16 mouse cellular contexts compared by ENCODE assay signal in genomic region chr19:33161903-33162302, GRCm38 (mm10).
"Had no signal": no experiment of that assay in that cellular context is flagged by ENCODE, and none has a peak within 500 bp of the region (broad histone marks: within the 10 kb centered on the region; RNA-seq: fewer than 3 reads in every experiment).

No protein-coding gene starts in this region.

- H3K27me3 ChIP-seq: neural tube, embryonic 13.5 days; neural tube, embryonic 15.5 days; stomach, embryonic 15.5 days had no signal

- H3K4me3 ChIP-seq: neural tube, embryonic 13.5 days; neural tube, embryonic 15.5 days; stomach, embryonic 15.5 days had no signal

- H3K27ac ChIP-seq: neural tube, embryonic 13.5 days; neural tube, embryonic 15.5 days; stomach, embryonic 15.5 days; stomach, postnatal 0 days had no signal

- H3K4me2 ChIP-seq: neural tube, embryonic 13.5 days; neural tube, embryonic 15.5 days; stomach, embryonic 15.5 days had no signal

- H3K9me3 ChIP-seq: neural tube, embryonic 13.5 days; neural tube, embryonic 15.5 days; stomach, embryonic 15.5 days had no signal

- H3K4me1 ChIP-seq: neural tube, embryonic 13.5 days; neural tube, embryonic 15.5 days; stomach, embryonic 15.5 days had no signal

- H3K9ac ChIP-seq: neural tube, embryonic 13.5 days; neural tube, embryonic 15.5 days; stomach, embryonic 15.5 days had no signal

- H3K36me3 ChIP-seq: neural tube, embryonic 13.5 days; neural tube, embryonic 15.5 days; stomach, embryonic 15.5 days had no signal

- DNase-seq: retina, postnatal 1 day; right cerebral cortex, adult 18-20 months; right cerebral cortex, postnatal 14 days; right cerebral cortex, postnatal 25 days; right cerebral cortex, postnatal 4 days; spleen, adult 18-20 months; thymus, adult 18-20 months; thymus, adult 2 months; thymus, postnatal 14 days; thymus, postnatal 25 days; thymus, postnatal 36 days; thymus, postnatal 4 days had no signal
